Mouse (Mus musculus) kidney, embryonic 14.5 days (tissue): ENCODE measurements around the gene Aar2. TPM values are rescaled to one million over a fixed set of nuclear protein-coding genes. Genes with fewer than 3 reads are reported as not detected.

Experiments used
- polyA plus RNA-seq: library from polyadenylated mRNA; unstranded; fragments of >200 nt; fragmentation: Nextera tagmentation; extraction: Ambion mirVana; gene quantifications from 2 replicates; pipeline ENCODE4 v1.2.1, GENCODE M21; 2014

Aar2 gene
- polyA plus RNA-seq, 1 experiment from 2014 or later: 45.2 TPM

Other genes with a start within 250 kb of the Aar2 start
- gene Cnbd2, start 235.3 kb upstream of the Aar2 start, polyA plus RNA-seq: 4.5 and 6.4 TPM in 2 replicates
- 74.2 TPM in 2 replicates for gene Scand1, start 234.9 kb upstream of the Aar2 start, polyA plus RNA-seq
- 2.5 and 3.1 TPM in 2 replicates for gene Epb41l1, start 126.7 kb upstream of the Aar2 start, polyA plus RNA-seq
- gene Dlgap4, start 66.1 kb downstream of the Aar2 start, polyA plus RNA-seq: 77.7 and 78.6 TPM in 2 replicates
- 218 and 250 TPM in 2 replicates for gene Myl9, start 227.8 kb downstream of the Aar2 start, polyA plus RNA-seq